ENCODE assay signal across 8 mouse cellular contexts in the genomic region with DNA sequence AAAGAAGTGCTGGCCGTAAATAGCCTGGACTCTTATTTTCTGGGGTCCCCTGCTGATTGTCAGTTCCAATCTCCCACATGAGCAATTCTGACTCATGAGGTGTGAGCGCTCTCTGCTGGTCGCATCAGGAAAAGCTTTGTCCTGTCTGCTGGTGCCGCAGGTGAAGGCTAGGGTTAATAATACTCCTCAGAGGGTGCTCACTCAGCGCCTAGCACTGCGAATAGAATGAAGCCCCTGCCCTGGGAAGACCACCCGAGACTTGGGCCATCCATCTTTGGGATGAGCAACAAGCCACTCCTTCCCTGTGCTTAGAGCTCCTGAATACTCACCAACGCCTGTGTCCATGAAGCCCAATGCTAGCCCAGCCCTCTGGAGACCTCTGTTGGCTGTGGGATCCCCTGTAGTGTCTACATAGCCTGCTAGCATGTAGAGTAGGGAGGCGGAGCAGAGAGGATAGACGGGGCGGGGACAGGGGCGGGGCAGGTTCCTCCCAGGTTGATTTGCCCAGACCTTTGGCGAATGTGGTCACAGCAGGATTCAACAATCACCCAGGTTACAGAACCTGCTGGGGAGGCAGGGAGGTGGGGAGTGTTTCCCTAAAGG. TPM values are rescaled to one million over a fixed set of nuclear protein-coding genes. Genes with fewer than 3 reads are reported as not detected.
A peak's percentile ranks its signal among the peaks of the same experiment; 100 is the strongest.
DNase-seq lines count a peak whose midpoint lies in the region; ATAC-seq and TF ChIP-seq lines count a peak whose summit lies in the region.

No protein-coding gene starts in this region.

- peaks cover 13% of the 10 kb centered on the region for H3K36me3 ChIP-seq in intestine, embryonic 14.5 days (ENCODE audit: control insufficient read depth, insufficient read depth, low read length)
- H3K36me3 ChIP-seq in limb, embryonic 14.5 days (ENCODE audit: control insufficient read depth, insufficient read depth, low read length): peaks cover 24% of the 10 kb centered on the region
- H3K36me3 ChIP-seq in midbrain, embryonic 16.5 days (ENCODE audit: control insufficient read depth, insufficient read depth, low read length): peaks cover 30% of the 10 kb centered on the region
- peaks cover 4% of the 10 kb centered on the region; the same call in 1 of the 2 replicates for H3K36me3 ChIP-seq in stomach, embryonic 16.5 days (ENCODE audit: control insufficient read depth, insufficient read depth, low read length)

- H3K4me1 ChIP-seq in intestine, embryonic 14.5 days (replicated peaks; ENCODE audit: control insufficient read depth, insufficient read depth, low read length): no peaks in the 10 kb centered on the region; the same call in 1 of the 2 replicates
- no peaks in the 10 kb centered on the region for H3K4me1 ChIP-seq in limb, embryonic 14.5 days (ENCODE audit: control insufficient read depth, insufficient read depth, low read length)
- H3K4me1 ChIP-seq in midbrain, embryonic 16.5 days (ENCODE audit: control insufficient read depth, insufficient read depth, low read length): no peaks in the 10 kb centered on the region
- H3K4me1 ChIP-seq in stomach, embryonic 16.5 days (ENCODE audit: control insufficient read depth, insufficient read depth, low read length): peaks cover 18% of the 10 kb centered on the region

- H3K9me3 ChIP-seq in intestine, embryonic 14.5 days (ENCODE audit: control insufficient read depth, low read length): 0 out of 2 replicates have a peak, but pooled peaks cover 4% of the 10 kb centered on the region
- peaks cover 4% of the 10 kb centered on the region; the same call in 1 of the 2 replicates for H3K9me3 ChIP-seq in limb, embryonic 14.5 days (ENCODE audit: control insufficient read depth, low read length)
- 0 out of 2 replicates have a peak, but pooled peaks cover 3% of the 10 kb centered on the region for H3K9me3 ChIP-seq in midbrain, embryonic 16.5 days (replicated peaks; ENCODE audit: control insufficient read depth, low read length, poor library complexity, severe bottlenecking)
- no peaks in the 10 kb centered on the region for H3K9me3 ChIP-seq in stomach, embryonic 16.5 days (replicated peaks; ENCODE audit: control insufficient read depth, low read length)

- TF ChIP-seq POLR2A in limb, embryonic 14.5 days (IDR thresholded peaks at IDR 0.05; ENCODE audit: borderline replicate concordance, extremely low read depth, insufficient read depth, insufficient read length): no peak

- 5% methylated on average over 13 of the region's 13 CpGs for WGBS in intestine, embryonic 14.5 days
- WGBS in limb, embryonic 14.5 days: 7% methylated on average over 13 of the region's 13 CpGs
- 3% methylated on average over 13 of the region's 13 CpGs for WGBS in midbrain, embryonic 16.5 days
- WGBS in stomach, embryonic 16.5 days: 8% methylated on average over 13 of the region's 13 CpGs

- H3K4me3 ChIP-seq in intestine, embryonic 14.5 days (ENCODE audit: low read depth, low read length): no peak overlapping the region
- H3K4me3 ChIP-seq in limb, embryonic 14.5 days (replicated peaks; ENCODE audit: low read length): no peak overlapping the region
- H3K4me3 ChIP-seq in midbrain, embryonic 16.5 days (ENCODE audit: low read depth, low read length): no peak overlapping the region
- no peak overlapping the region for H3K4me3 ChIP-seq in stomach, embryonic 16.5 days (replicated peaks; ENCODE audit: low read length)

- H3K9ac ChIP-seq in intestine, embryonic 14.5 days (ENCODE audit: low read length): no peak overlapping the region
- H3K9ac ChIP-seq in limb, embryonic 14.5 days (ENCODE audit: low read depth, low read length, severe bottlenecking): no peak overlapping the region
- peak overlapping the region; percentile 23; the same call in 1 of the 2 replicates for H3K9ac ChIP-seq in midbrain, embryonic 16.5 days (ENCODE audit: low read depth, low read length)
- H3K9ac ChIP-seq in stomach, embryonic 16.5 days (ENCODE audit: low read length): peak overlapping the region; percentile 9; the same call in 1 of the 2 replicates

- H3K27me3 ChIP-seq in intestine, embryonic 14.5 days (replicated peaks; ENCODE audit: control insufficient read depth, insufficient read depth, low read length): no peaks in the 10 kb centered on the region
- no peaks in the 10 kb centered on the region for H3K27me3 ChIP-seq in limb, embryonic 14.5 days (ENCODE audit: control insufficient read depth, insufficient read depth, low read length)
- no peaks in the 10 kb centered on the region for H3K27me3 ChIP-seq in midbrain, embryonic 16.5 days (ENCODE audit: control insufficient read depth, insufficient read depth, low read depth, low read length)
- H3K27me3 ChIP-seq in stomach, embryonic 16.5 days (ENCODE audit: control insufficient read depth, insufficient read depth, low read length): no peaks in the 10 kb centered on the region

- peak; percentile 82 for ATAC-seq in intestine, embryonic 14.5 days (replicated peaks; ENCODE audit: low FRiP score, low TSS enrichment, low read depth)
- ATAC-seq in limb, embryonic 14.5 days (ENCODE audit: low FRiP score, low read depth): peak; percentile 20; the same call in 1 of the 2 replicates
- ATAC-seq in midbrain, embryonic 16.5 days: peak; percentile 34; the same call in 1 of the 2 replicates
- ATAC-seq in stomach, embryonic 16.5 days (ENCODE audit: insufficient read depth, low FRiP score): peak; percentile 82

- H3K4me2 ChIP-seq in intestine, embryonic 14.5 days (ENCODE audit: low read length): no peak overlapping the region
- H3K4me2 ChIP-seq in limb, embryonic 14.5 days (replicated peaks; ENCODE audit: low read depth, low read length, severe bottlenecking): no peak overlapping the region
- no peak overlapping the region for H3K4me2 ChIP-seq in midbrain, embryonic 16.5 days (ENCODE audit: low read length)
- peak overlapping the region; percentile 23 for H3K4me2 ChIP-seq in stomach, embryonic 16.5 days (ENCODE audit: low read depth, low read length)

- peak; percentile 78 for DNase-seq in urinary bladder, postnatal 14 days (ENCODE audit: low spot score)
- DNase-seq in urinary bladder, adult 2 months (ENCODE audit: low spot score): no peak
- DNase-seq in cerebellum, postnatal 14 days: peak; percentile 90 to 94
- peak; percentile 73 to 79 for DNase-seq in frontal cortex, postnatal 36 days (ENCODE audit: low spot score in 2 of 2)
- peak; percentile 88 for DNase-seq in intestine, embryonic 14.5 days (ENCODE audit: low spot score)
- peak; percentile 66 for DNase-seq in limb, embryonic 14.5 days (ENCODE audit: low spot score)

- H3K27ac ChIP-seq in intestine, embryonic 14.5 days (ENCODE audit: low read depth): no peak overlapping the region
- H3K27ac ChIP-seq in limb, embryonic 14.5 days (replicated peaks; ENCODE audit: low read depth, low read length): no peak overlapping the region
- H3K27ac ChIP-seq in midbrain, embryonic 16.5 days (ENCODE audit: low read length): no peak overlapping the region
- H3K27ac ChIP-seq in stomach, embryonic 16.5 days (ENCODE audit: low read length): peak overlapping the region; percentile 50

RNA-seq across cellular contexts. Expression of a gene that starts 17.3 kb away (rescaled TPM):
- polyA plus RNA-seq in urinary bladder, adult 2 months (2012; rRNA removed): 7.9 and 14.8 TPM in 2 replicates
- polyA plus RNA-seq in intestine, embryonic 14.5 days (2014; fragmentation: Nextera tagmentation; extraction: Ambion mirVana): 4.4 and 5.5 TPM in 2 replicates
- 17.9 and 25.0 TPM in 2 replicates for polyA plus RNA-seq in limb, embryonic 14.5 days (2012; rRNA removed)
- 6.0 and 7.1 TPM in 2 replicates for polyA plus RNA-seq in limb, embryonic 14.5 days (2014; fragmentation: Nextera tagmentation; extraction: Ambion mirVana)
- 7.6 and 8.6 TPM in 2 replicates for polyA plus RNA-seq in midbrain, embryonic 16.5 days (2015; fragmentation: Nextera tagmentation; extraction: Ambion mirVana)
- polyA plus RNA-seq in stomach, embryonic 16.5 days (2015; fragmentation: Nextera tagmentation; extraction: Ambion mirVana): 2.5 and 3.2 TPM in 2 replicates

RNA-seq across cellular contexts. Expression of a gene that starts 48.8 kb away (rescaled TPM):
- polyA plus RNA-seq in urinary bladder, adult 2 months (2012; rRNA removed): 17.9 and 19.8 TPM in 2 replicates
- 6.2 and 6.7 TPM in 2 replicates for polyA plus RNA-seq in intestine, embryonic 14.5 days (2014; fragmentation: Nextera tagmentation; extraction: Ambion mirVana)
- 18.2 and 21.2 TPM in 2 replicates for polyA plus RNA-seq in limb, embryonic 14.5 days (2012; rRNA removed)
- 6.5 and 7.1 TPM in 2 replicates for polyA plus RNA-seq in limb, embryonic 14.5 days (2014; fragmentation: Nextera tagmentation; extraction: Ambion mirVana)
- polyA plus RNA-seq in midbrain, embryonic 16.5 days (2015; fragmentation: Nextera tagmentation; extraction: Ambion mirVana): 30.3 and 31.8 TPM in 2 replicates
- 6.0 and 7.0 TPM in 2 replicates for polyA plus RNA-seq in stomach, embryonic 16.5 days (2015; fragmentation: Nextera tagmentation; extraction: Ambion mirVana)

RNA-seq across cellular contexts. Expression of a gene that starts 49.9 kb away (rescaled TPM):
- 21.0 and 24.0 TPM in 2 replicates for polyA plus RNA-seq in urinary bladder, adult 2 months (2012; rRNA removed)
- polyA plus RNA-seq in intestine, embryonic 14.5 days (2014; fragmentation: Nextera tagmentation; extraction: Ambion mirVana): 64.3 and 65.9 TPM in 2 replicates
- polyA plus RNA-seq in limb, embryonic 14.5 days (2012; rRNA removed): 31.3 and 37.0 TPM in 2 replicates
- 49.6 and 50.0 TPM in 2 replicates for polyA plus RNA-seq in limb, embryonic 14.5 days (2014; fragmentation: Nextera tagmentation; extraction: Ambion mirVana)
- 27.6 and 30.2 TPM in 2 replicates for polyA plus RNA-seq in midbrain, embryonic 16.5 days (2015; fragmentation: Nextera tagmentation; extraction: Ambion mirVana)
- 47.0 and 48.3 TPM in 2 replicates for polyA plus RNA-seq in stomach, embryonic 16.5 days (2015; fragmentation: Nextera tagmentation; extraction: Ambion mirVana)

Comparison
In these comparisons a context has a peak if more than half of its experiments do, and no peak if none do; other contexts are left out.
1. ATAC-seq: peak in every context shown above with its lines; median percentile 82 in intestine, embryonic 14.5 days; 82 in stomach, embryonic 16.5 days; 34 in midbrain, embryonic 16.5 days; 20 in limb, embryonic 14.5 days.
2. H3K9ac ChIP-seq: peak in midbrain, embryonic 16.5 days (single experiment) and stomach, embryonic 16.5 days (single experiment); none in intestine, embryonic 14.5 days (single experiment) and limb, embryonic 14.5 days (single experiment).